ENCODE assay signal across 8 mouse cellular contexts in the genomic region with DNA sequence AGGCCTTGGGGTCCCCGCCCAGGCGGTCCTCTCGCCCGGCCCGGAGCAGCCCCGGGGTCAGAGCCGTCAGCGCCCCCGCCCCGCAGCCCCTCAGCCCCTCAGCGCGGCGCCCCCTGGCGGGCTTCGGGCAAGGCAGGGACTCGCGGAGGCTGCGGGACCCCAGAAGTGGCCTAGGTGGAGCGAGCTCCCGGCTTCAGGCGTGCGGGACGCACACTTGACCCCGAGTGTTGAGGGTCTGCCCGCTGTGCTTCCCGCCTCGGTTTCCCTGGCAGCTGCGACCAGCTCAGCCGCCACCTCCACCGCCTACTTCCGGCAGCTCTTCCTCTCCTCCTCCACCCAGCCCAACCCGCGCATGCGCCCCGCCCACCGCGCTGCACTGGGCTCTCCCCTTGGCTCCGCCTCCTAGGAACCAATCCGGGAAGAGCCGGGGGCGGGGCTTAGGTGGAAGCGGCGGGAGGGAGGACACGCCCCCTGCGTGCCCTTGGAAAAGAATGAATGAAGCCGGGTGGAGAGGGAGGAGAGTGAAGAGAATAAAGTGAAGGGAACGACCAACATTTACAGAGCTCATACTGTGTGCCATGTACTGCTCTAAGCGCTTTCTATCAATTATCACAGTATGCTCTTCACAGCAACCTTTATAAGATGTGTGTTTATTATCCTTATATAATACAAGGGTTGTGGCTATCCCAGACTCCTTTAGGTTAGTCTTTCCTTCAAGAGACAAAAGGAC. TPM values are rescaled to one million over a fixed set of nuclear protein-coding genes. Genes with fewer than 3 reads are reported as not detected.
DNase-seq lines count a peak whose midpoint lies in the region; ATAC-seq and TF ChIP-seq lines count a peak whose summit lies in the region.

Gene Smap2 (minus strand): TSS at position 320 of the 730 bp plus-strand sequence.

- H3K27ac ChIP-seq in ES-Bruce4 (ENCODE audit: insufficient read depth, low read length): 0 out of 2 replicates have a peak within 1 kb of the TSS, but pooled peaks have one; percentile 24
- H3K27ac ChIP-seq in forebrain, embryonic 14.5 days (ENCODE audit: low read depth, low read length): peak within 1 kb of the TSS; percentile 52; the same call in 1 of the 2 replicates
- peak within 1 kb of the TSS; percentile 85 for H3K27ac ChIP-seq in neural tube, embryonic 15.5 days (replicated peaks)

- no peaks in the 10 kb centered on the region for H3K9me3 ChIP-seq in ES-Bruce4 (replicated peaks; ENCODE audit: control insufficient read depth, insufficient read depth, low read length, poor library complexity, severe bottlenecking)
- no peaks in the 10 kb centered on the region for H3K9me3 ChIP-seq in forebrain, embryonic 14.5 days (replicated peaks; ENCODE audit: control insufficient read depth, low read length)
- H3K9me3 ChIP-seq in neural tube, embryonic 15.5 days (replicated peaks): no peaks in the 10 kb centered on the region

- peak; percentile 75 for TF ChIP-seq POLR2A in ES-Bruce4 (IDR thresholded peaks at IDR 0.05; ENCODE audit: insufficient read depth, low read length)

- H3K36me3 ChIP-seq in ES-Bruce4 (ENCODE audit: control insufficient read depth, insufficient read depth, low read length, poor library complexity, severe bottlenecking): no peaks in the 10 kb centered on the region
- H3K36me3 ChIP-seq in forebrain, embryonic 14.5 days (ENCODE audit: control insufficient read depth, insufficient read depth, low read length): no peaks in the 10 kb centered on the region
- no peaks in the 10 kb centered on the region for H3K36me3 ChIP-seq in neural tube, embryonic 15.5 days

- peak; percentile 38 for TF ChIP-seq CTCF in ES-Bruce4 (IDR thresholded peaks at IDR 0.05; ENCODE audit: low read depth, low read length)

- peak; percentile 99 for DNase-seq in forebrain, embryonic 14.5 days (ENCODE audit: low spot score)
- DNase-seq in heart, postnatal 14 days: peak; percentile 100
- peak; percentile 99 for DNase-seq in layer of hippocampus, adult 11-12 months (ENCODE audit: low spot score)
- DNase-seq in lung, adult 18-20 months: peak; percentile 98 to 99
- peak; percentile 99 for DNase-seq in testis, postnatal 14 days (ENCODE audit: low spot score)

- peak; percentile 91 for ATAC-seq in cerebellum, adult (ENCODE audit: insufficient number of reproducible peaks, low FRiP score, low TSS enrichment)
- peak; percentile 99 for ATAC-seq in forebrain, embryonic 14.5 days
- ATAC-seq in neural tube, embryonic 15.5 days (ENCODE audit: low FRiP score): peak; percentile 96

- 0% methylated on average over 34 of the region's 48 CpGs for WGBS in forebrain, embryonic 14.5 days
- under 1% methylated on average over 39 of the region's 48 CpGs for WGBS in neural tube, embryonic 15.5 days

- intact Hi-C loops in heart, postnatal 14 days (cut with DNase I): loop anchor here (2.0 kb wide), 1 partner anchor 24 kb away; no protein-coding TSS in a partner anchor

- no peaks in the 10 kb centered on the region for H3K4me1 ChIP-seq in ES-Bruce4 (ENCODE audit: control insufficient read depth, insufficient read depth, low read length)
- peaks cover 8% of the 10 kb centered on the region for H3K4me1 ChIP-seq in forebrain, embryonic 14.5 days (ENCODE audit: control insufficient read depth, insufficient read depth, low read length)
- H3K4me1 ChIP-seq in neural tube, embryonic 15.5 days: peaks cover 38% of the 10 kb centered on the region

- peak within 1 kb of the TSS; percentile 89 for H3K9ac ChIP-seq in ES-Bruce4 (ENCODE audit: low read depth, poor library complexity, severe bottlenecking)
- peak within 1 kb of the TSS; percentile 87 for H3K9ac ChIP-seq in forebrain, embryonic 14.5 days (ENCODE audit: low read length)
- peak within 1 kb of the TSS; percentile 96 for H3K9ac ChIP-seq in neural tube, embryonic 15.5 days (replicated peaks)

- H3K27me3 ChIP-seq in ES-Bruce4 (ENCODE audit: control insufficient read depth, insufficient read depth, low read length, poor library complexity, severe bottlenecking): no peaks in the 10 kb centered on the region
- H3K27me3 ChIP-seq in forebrain, embryonic 14.5 days (replicated peaks; ENCODE audit: control insufficient read depth, insufficient read depth, low read length): no peaks in the 10 kb centered on the region
- no peaks in the 10 kb centered on the region for H3K27me3 ChIP-seq in neural tube, embryonic 15.5 days (replicated peaks)

- H3K4me3 ChIP-seq in ES-Bruce4 (ENCODE audit: low read depth, low read length): peak within 1 kb of the TSS; percentile 93
- H3K4me3 ChIP-seq in forebrain, embryonic 14.5 days (ENCODE audit: low read depth, low read length): peak within 1 kb of the TSS; percentile 94
- peak within 1 kb of the TSS; percentile 99 for H3K4me3 ChIP-seq in neural tube, embryonic 15.5 days (replicated peaks)

- no peak for TF ChIP-seq EP300 in ES-Bruce4 (IDR thresholded peaks at IDR 0.05; ENCODE audit: insufficient read depth, low read depth, low read length)

- H3K4me2 ChIP-seq in forebrain, embryonic 14.5 days (ENCODE audit: low read length): peak within 1 kb of the TSS; percentile 86
- peak within 1 kb of the TSS; percentile 74 for H3K4me2 ChIP-seq in neural tube, embryonic 15.5 days

RNA-seq across cellular contexts. Expression of gene Smap2, which starts in this region (rescaled TPM):
- 23.0 and 23.9 TPM in 2 replicates for polyA plus RNA-seq in ES-Bruce4 (2011; ENCODE audit: insufficient read depth, insufficient read length, low read depth, missing spikeins)
- 35.3 and 40.9 TPM in 2 replicates for polyA plus RNA-seq in forebrain, embryonic 14.5 days (2014; fragmentation: Nextera tagmentation; extraction: Ambion mirVana)
- 10 to 100 TPM; 33.0 to 33.1 TPM for total RNA-seq in heart, postnatal 14 days (2021)
- polyA plus RNA-seq in neural tube, embryonic 15.5 days (2015; fragmentation: Nextera tagmentation; extraction: Ambion mirVana): 41.4 and 43.4 TPM in 2 replicates

Comparison
In these comparisons a context has a peak if more than half of its experiments do, and no peak if none do; other contexts are left out.
1. Peak in every context shown above with its lines: DNase-seq, ATAC-seq, H3K4me3 ChIP-seq and H3K27ac ChIP-seq.
2. H3K27ac ChIP-seq: peak in every context shown above with its lines; median percentile 85 in neural tube, embryonic 15.5 days; 52 in forebrain, embryonic 14.5 days; 24 in ES-Bruce4.